Mouse (Mus musculus) neural tube, embryonic 15.5 days (tissue): Measurements from ENCODE around the gene Trappc1. TPM values are rescaled to one million over a fixed set of nuclear protein-coding genes. Genes with fewer than 3 reads are reported as not detected.

Experiments used
- ATAC-seq: fragments of 200-750 bp; cut with Nextera tagmentation; 2 replicates; pipeline ENCODE4 v1.8.0; 2017; ENCODE audit warnings: mild to moderate bottlenecking, moderate TSS enrichment, moderate library complexity; ENCODE audit not compliant: low FRiP score
- H3K27ac ChIP-seq: fragments of 300-500 bp; sonication (generic); replicated peaks from 2 replicates; pipeline ENCODE4 v1.5.1; 2015; ENCODE audit warnings: mild to moderate bottlenecking, inconsistent platforms
- H3K27me3 ChIP-seq: fragments of 300-500 bp; sonication (generic); replicated peaks from 2 replicates; pipeline ENCODE4 v1.6.1; 2015; ENCODE audit warnings: inconsistent platforms
- H3K36me3 ChIP-seq: fragments of 300-500 bp; sonication (generic); 2 replicates; pipeline ENCODE4 v1.6.1; 2015; ENCODE audit warnings: inconsistent platforms
- H3K4me1 ChIP-seq: fragments of 300-500 bp; sonication (generic); 2 replicates; pipeline ENCODE4 v1.6.1; 2015; ENCODE audit warnings: inconsistent platforms
- H3K4me2 ChIP-seq: fragments of 300-500 bp; sonication (generic); 2 replicates; pipeline ENCODE4 v1.6.1; 2015; ENCODE audit warnings: inconsistent platforms, mild to moderate bottlenecking, moderate library complexity
- H3K4me3 ChIP-seq: fragments of 300-500 bp; sonication (generic); replicated peaks from 2 replicates; pipeline ENCODE4 v1.5.1; 2015; ENCODE audit warnings: mild to moderate bottlenecking, inconsistent platforms
- H3K9ac ChIP-seq: fragments of 300-500 bp; sonication (generic); replicated peaks from 2 replicates; pipeline ENCODE4 v1.6.1; 2015; ENCODE audit warnings: mild to moderate bottlenecking, inconsistent platforms
- H3K9me3 ChIP-seq: fragments of 300-500 bp; sonication (generic); replicated peaks from 2 replicates; pipeline ENCODE4 v1.6.1; 2016; ENCODE audit warnings: inconsistent platforms
- WGBS: fragments of 180-500 bp; shearing (Covaris S2); methylation state at CpG from one replicate; pipeline ENCODE4 v1.1.7; 2015; ENCODE audit warnings: mixed read lengths; 5-methylcytosine and 5-hydroxymethylcytosine counted together
- polyA plus RNA-seq: library from polyadenylated mRNA; unstranded; fragments of >200 nt; fragmentation: Nextera tagmentation; extraction: Ambion mirVana; gene quantifications from 2 replicates; pipeline ENCODE4 v1.2.1, GENCODE M21; 2015

Trappc1 gene
- polyA plus RNA-seq, 1 experiment from 2014 or later, result 201 TPM

GRCm38 (mm10) chr11:69371601-69372000, 47.8 kb downstream of the Trappc1 start:
- WGBS, result 14% methylated on average over 12 of the region's 12 CpGs
- peaks cover 5% of the 10 kb centered on the region; the same call in 1 of the 2 replicates for H3K36me3 ChIP-seq
- no peaks in the 10 kb centered on the region for H3K9me3 ChIP-seq
- no peaks in the 10 kb centered on the region for H3K27me3 ChIP-seq
- peak overlapping the region; percentile 12; the same call in 1 of the 2 replicates for H3K4me3 ChIP-seq
- peak overlapping the region; percentile 77 for H3K27ac ChIP-seq
- H3K9ac ChIP-seq, result 0 out of 2 replicates have a peak overlapping the region, but pooled peaks have one; percentile 17
- peak overlapping the region; percentile 40 for H3K4me2 ChIP-seq
- H3K4me1 ChIP-seq, result peaks cover 41% of the 10 kb centered on the region
- ATAC-seq, result no peak

- Histone ChIP-seq H3K27me3 (no peaks in the 10 kb centered on the region), H3K4me3 (peak overlapping the region; percentile 12; the same call in 1 of the 2 replicates), H3K4me1 (peaks cover 36% of the 10 kb centered on the region), H3K27ac (peak overlapping the region; percentile 77), H3K9ac (peak overlapping the region; percentile 17; the same call in 1 of the 2 replicates), H3K4me2 (peak overlapping the region; percentile 40), H3K36me3 (peaks cover 5% of the 10 kb centered on the region; the same call in 1 of the 2 replicates), H3K9me3 (no peaks in the 10 kb centered on the region)
- no peak for ATAC-seq
- WGBS, result 26% methylated on average over 12 of the region's 12 CpGs
Observed at GRCm38 (mm10) chr11:69372056-69372779, 48.4 kb downstream of the Trappc1 start.

- no peaks in the 10 kb centered on the region for H3K9me3 ChIP-seq
- H3K36me3 ChIP-seq, result peaks cover 5% of the 10 kb centered on the region; the same call in 1 of the 2 replicates
- peaks cover 31% of the 10 kb centered on the region for H3K4me1 ChIP-seq
- 65% methylated on average over 3 of the region's 3 CpGs for WGBS
- no peaks in the 10 kb centered on the region for H3K27me3 ChIP-seq
- no peak overlapping the region for H3K4me3 ChIP-seq
- H3K9ac ChIP-seq, result no peak overlapping the region
- ATAC-seq, result no peak
- H3K4me2 ChIP-seq, result no peak overlapping the region
- peak overlapping the region; percentile 77; the same call in 1 of the 2 replicates for H3K27ac ChIP-seq
Observed at GRCm38 (mm10) chr11:69372780-69373170, 49.0 kb downstream of the Trappc1 start.

GRCm38 (mm10) chr11:69373223-69373965, 49.6 kb downstream of the Trappc1 start:
- H3K9ac ChIP-seq, result no peak overlapping the region
- peaks cover 5% of the 10 kb centered on the region; the same call in 1 of the 2 replicates for H3K36me3 ChIP-seq
- no peak for ATAC-seq
- H3K4me2 ChIP-seq, result no peak overlapping the region
- WGBS, result 93% methylated on average over 16 of the region's 16 CpGs
- H3K27me3 ChIP-seq, result no peaks in the 10 kb centered on the region
- 0 out of 2 replicates have a peak overlapping the region, but pooled peaks have one; percentile 5 for H3K27ac ChIP-seq
- H3K4me1 ChIP-seq, result peaks cover 25% of the 10 kb centered on the region
- no peaks in the 10 kb centered on the region for H3K9me3 ChIP-seq
- H3K4me3 ChIP-seq, result no peak overlapping the region

Other genes starting within 250 kb of the Trappc1 start
- 347 and 355 TPM in 2 replicates for gene Vamp2, start 235.5 kb upstream of the Trappc1 start, polyA plus RNA-seq
- gene Per1, start 228.8 kb upstream of the Trappc1 start, polyA plus RNA-seq, result 10.0 and 11.9 TPM in 2 replicates
- 0.68 and 1.0 TPM in 2 replicates for gene Hes7, start 203.6 kb upstream of the Trappc1 start, polyA plus RNA-seq
- gene 9130213A22Rik, start 201.4 kb upstream of the Trappc1 start, polyA plus RNA-seq, result 0.63 TPM in 2 replicates
- gene Aloxe3, start 198.1 kb upstream of the Trappc1 start, polyA plus RNA-seq, result 4.3 and 6.1 TPM in 2 replicates
- 0.95 and 1.0 TPM in 2 replicates for gene Alox12b, start 167.0 kb upstream of the Trappc1 start, polyA plus RNA-seq
- gene Alox8, start 126.1 kb upstream of the Trappc1 start, polyA plus RNA-seq, result 0.36 TPM in 2 replicates
- gene Gucy2e, start 86.9 kb upstream of the Trappc1 start, polyA plus RNA-seq, result 0.38 and 0.46 TPM in 2 replicates
- 14.5 and 15.3 TPM in 2 replicates for gene Cntrob, start 205 bp upstream of the Trappc1 start, polyA plus RNA-seq
- 6.0 and 7.3 TPM in 2 replicates for gene Kcnab3, start 2.3 kb downstream of the Trappc1 start, polyA plus RNA-seq
- gene Rnf227, start 16.5 kb downstream of the Trappc1 start, polyA plus RNA-seq, result 213 and 250 TPM in 2 replicates
- gene Chd3, start 45.4 kb downstream of the Trappc1 start, polyA plus RNA-seq, result 70.6 and 76.1 TPM in 2 replicates
- gene Naa38, start 71.5 kb downstream of the Trappc1 start, polyA plus RNA-seq, result 130 and 132 TPM in 2 replicates
- gene Cyb5d1, start 71.7 kb downstream of the Trappc1 start, polyA plus RNA-seq, result 29.7 and 31.5 TPM in 2 replicates
- gene Tmem88, start 74.3 kb downstream of the Trappc1 start, polyA plus RNA-seq, result 6.2 and 9.1 TPM in 2 replicates
- gene Kdm6b, start 89.7 kb downstream of the Trappc1 start, polyA plus RNA-seq, result 29.4 and 32.6 TPM in 2 replicates
- 3.1 and 3.5 TPM in 2 replicates for gene Dnah2, start 225.1 kb downstream of the Trappc1 start, polyA plus RNA-seq
- 113 and 126 TPM in 2 replicates for gene Efnb3, start 236.2 kb downstream of the Trappc1 start, polyA plus RNA-seq